Mouse (Mus musculus) erythroblast, embryonic 14.5 days (primary cell): ENCODE measurements around the gene Psmc3.

Source experiments
- GATA1 ChIP-seq: IDR thresholded peaks from 2 replicates; pipeline ENCODE4 v1.6.1; 2012; ENCODE audit warnings: low read length, inconsistent platforms, mixed read lengths
- TAL1 ChIP-seq: IDR thresholded peaks from 3 replicates; pipeline ENCODE4 v1.6.1; 2012; ENCODE audit warnings: low read length, inconsistent platforms, mixed read lengths

- no peak for TF ChIP-seq TAL1
- no peak for TF ChIP-seq GATA1
Measured at GRCm38 (mm10) chr2:91084179-91084820, 30.5 kb downstream of the Psmc3 start.
